Mouse (Mus musculus): ENCODE measurements around the gene Olfr745. TPM values are rescaled to one million over a fixed set of nuclear protein-coding genes. Genes with fewer than 3 reads are reported as not detected.

Gene Olfr745
- not detected in 2 replicates for polyA plus RNA-seq (2014; fragmentation: Nextera tagmentation; extraction: Ambion mirVana)

GRCm38 (mm10) chr14:50639088-50639487 lies at the start of gene Olfr745:
Gene Olfr745 (plus strand): TSS chr14:50639388.
- no peak for ATAC-seq (ENCODE audit: low FRiP score)
- H3K36me3 ChIP-seq (replicated peaks; ENCODE audit: control insufficient read depth, insufficient read depth): no peaks in the 10 kb centered on the region
- 84% methylated on average over 2 of the region's 2 CpGs for WGBS

GRCm38 (mm10) chr14:50614579-50614978 lies 24.6 kb upstream of the Olfr745 start, which contains the start of gene Olfr744:
Gene Olfr744 (plus strand): TSS chr14:50614879.
- 0 out of 2 replicates have a peak, but pooled peaks cover 5% of the 10 kb centered on the region for H3K9me3 ChIP-seq (ENCODE audit: control insufficient read depth, low read length)
- DNase-seq (ENCODE audit: low spot score) (no peak), ATAC-seq (ENCODE audit: low FRiP score) (no peak)
- H3K9ac ChIP-seq: no peak within 1 kb of the TSS
- no peak within 1 kb of the TSS for H3K4me2 ChIP-seq (replicated peaks)
- H3K27ac ChIP-seq: no peak within 1 kb of the TSS
- no peaks in the 10 kb centered on the region for H3K27me3 ChIP-seq (ENCODE audit: control insufficient read depth, insufficient read depth, low read length)
- H3K36me3 ChIP-seq (replicated peaks; ENCODE audit: control insufficient read depth, insufficient read depth): no peaks in the 10 kb centered on the region
- no peak within 1 kb of the TSS for H3K4me3 ChIP-seq (replicated peaks; ENCODE audit: low read length)
- no peaks in the 10 kb centered on the region for H3K4me1 ChIP-seq (replicated peaks; ENCODE audit: control insufficient read depth, insufficient read depth, low read length)
- 95% methylated on average over 2 of the region's 2 CpGs for WGBS

More at GRCm38 (mm10) chr14:50639088-50639487, at the start of gene Olfr745:
- Histone ChIP-seq H3K4me3 (replicated peaks; ENCODE audit: low read length) (no peak within 1 kb of the TSS), H3K27ac (no peak within 1 kb of the TSS), H3K27me3 (ENCODE audit: control insufficient read depth, insufficient read depth, low read length) (no peaks in the 10 kb centered on the region), H3K9ac (no peak within 1 kb of the TSS), H3K4me2 (replicated peaks) (no peak within 1 kb of the TSS), H3K4me1 (replicated peaks; ENCODE audit: control insufficient read depth, insufficient read depth, low read length) (no peaks in the 10 kb centered on the region), H3K9me3 (ENCODE audit: control insufficient read depth, low read length) (0 out of 2 replicates have a peak, but pooled peaks cover 3% of the 10 kb centered on the region)
- no peak for DNase-seq (ENCODE audit: low spot score)

- H3K27ac ChIP-seq: no peak within 1 kb of the TSS
- ATAC-seq (ENCODE audit: low FRiP score) (no peak), DNase-seq (ENCODE audit: low spot score) (no peak)
- no peak within 1 kb of the TSS for H3K4me2 ChIP-seq (replicated peaks)
- no peaks in the 10 kb centered on the region for H3K36me3 ChIP-seq (replicated peaks; ENCODE audit: control insufficient read depth, insufficient read depth)
- H3K4me3 ChIP-seq (replicated peaks; ENCODE audit: low read length): no peak within 1 kb of the TSS
- H3K4me1 ChIP-seq (replicated peaks; ENCODE audit: control insufficient read depth, insufficient read depth, low read length): no peaks in the 10 kb centered on the region
- 0 out of 2 replicates have a peak, but pooled peaks cover 7% of the 10 kb centered on the region for H3K9me3 ChIP-seq (ENCODE audit: control insufficient read depth, low read length)
- no peak within 1 kb of the TSS for H3K9ac ChIP-seq
- no peaks in the 10 kb centered on the region for H3K27me3 ChIP-seq (ENCODE audit: control insufficient read depth, insufficient read depth, low read length)
These were observed 7.6 kb downstream of the Olfr745 start, which contains the start of gene Olfr746 for GRCm38 (mm10) chr14:50646783-50647182. Gene Olfr746 (plus strand): TSS chr14:50647083.

- H3K27ac ChIP-seq: no peak within 1 kb of the TSS
- no peak for ATAC-seq (ENCODE audit: low FRiP score)
- H3K4me3 ChIP-seq (replicated peaks; ENCODE audit: low read length): no peak within 1 kb of the TSS
- no peaks in the 10 kb centered on the region for H3K36me3 ChIP-seq (replicated peaks; ENCODE audit: control insufficient read depth, insufficient read depth)
- 96% methylated on average over 3 of the region's 3 CpGs for WGBS
- H3K4me2 ChIP-seq (replicated peaks): no peak within 1 kb of the TSS
- no peaks in the 10 kb centered on the region for H3K27me3 ChIP-seq (ENCODE audit: control insufficient read depth, insufficient read depth, low read length)
- no peaks in the 10 kb centered on the region for H3K4me1 ChIP-seq (replicated peaks; ENCODE audit: control insufficient read depth, insufficient read depth, low read length)
- H3K9me3 ChIP-seq (ENCODE audit: control insufficient read depth, low read length): no peaks in the 10 kb centered on the region
- no peak for DNase-seq (ENCODE audit: low spot score)
- H3K9ac ChIP-seq: no peak within 1 kb of the TSS
These were observed 53.9 kb downstream of the Olfr745 start, which contains the start of gene Olfr747 for GRCm38 (mm10) chr14:50693106-50693505. Gene Olfr747 (minus strand): TSS chr14:50693206.

Other genes starting within 250 kb of the Olfr745 start
- gene Olfr738, start 231.8 kb upstream of the Olfr745 start, polyA plus RNA-seq (2014; fragmentation: Nextera tagmentation; extraction: Ambion mirVana): not detected in 2 replicates
- gene Olfr739, start 220.8 kb upstream of the Olfr745 start, polyA plus RNA-seq (2014; fragmentation: Nextera tagmentation; extraction: Ambion mirVana): not detected in 2 replicates
- gene Olfr740, start 193.8 kb upstream of the Olfr745 start, polyA plus RNA-seq (2014; fragmentation: Nextera tagmentation; extraction: Ambion mirVana): not detected in 2 replicates
- not detected in 2 replicates for gene Olfr741, start 166.7 kb upstream of the Olfr745 start, polyA plus RNA-seq (2014; fragmentation: Nextera tagmentation; extraction: Ambion mirVana)
- gene Olfr742, start 135.8 kb upstream of the Olfr745 start, polyA plus RNA-seq (2014; fragmentation: Nextera tagmentation; extraction: Ambion mirVana): not detected in 2 replicates
- not detected in 2 replicates for gene Olfr743, start 117.5 kb upstream of the Olfr745 start, polyA plus RNA-seq (2014; fragmentation: Nextera tagmentation; extraction: Ambion mirVana)
- gene Olfr744, start 24.5 kb upstream of the Olfr745 start, polyA plus RNA-seq (2014; fragmentation: Nextera tagmentation; extraction: Ambion mirVana): not detected in 2 replicates
- not detected in 2 replicates for gene Olfr746, start 7.7 kb downstream of the Olfr745 start, polyA plus RNA-seq (2014; fragmentation: Nextera tagmentation; extraction: Ambion mirVana)
- gene Olfr747, start 53.8 kb downstream of the Olfr745 start, polyA plus RNA-seq (2014; fragmentation: Nextera tagmentation; extraction: Ambion mirVana): not detected in 2 replicates
- gene Olfr748, start 68.0 kb downstream of the Olfr745 start, polyA plus RNA-seq (2014; fragmentation: Nextera tagmentation; extraction: Ambion mirVana): not detected in 2 replicates
- not detected in 2 replicates for gene Olfr749, start 105.7 kb downstream of the Olfr745 start, polyA plus RNA-seq (2014; fragmentation: Nextera tagmentation; extraction: Ambion mirVana)
- 122 and 123 TPM in 2 replicates for gene Ttc5, start 146.1 kb downstream of the Olfr745 start, polyA plus RNA-seq (2014; fragmentation: Nextera tagmentation; extraction: Ambion mirVana)
- not detected in 2 replicates for gene Ccnb1ip1, start 168.3 kb downstream of the Olfr745 start, polyA plus RNA-seq (2014; fragmentation: Nextera tagmentation; extraction: Ambion mirVana)
- gene Parp2, start 168.5 kb downstream of the Olfr745 start, polyA plus RNA-seq (2014; fragmentation: Nextera tagmentation; extraction: Ambion mirVana): 40.7 and 40.9 TPM in 2 replicates
- gene Tep1, start 231.2 kb downstream of the Olfr745 start, polyA plus RNA-seq (2014; fragmentation: Nextera tagmentation; extraction: Ambion mirVana): 3.3 TPM in 2 replicates

Data from hindbrain, embryonic 14.5 days (tissue).